Mouse (Mus musculus): ENCODE results near the gene Gm28035. TPM values are rescaled to one million over a fixed set of nuclear protein-coding genes. Genes with fewer than 3 reads are reported as not detected.

Gm28035 gene
- total RNA-seq, 2 experiments from 2014 or later, result 11.3 to 15.1 TPM

- intact Hi-C loops (cut with DNase I), result no loop called here
- no peak overlapping the region for H3K4me3 ChIP-seq
- TF ChIP-seq CTCF (IDR thresholded peaks at IDR 0.05), result no peak
- no peak for DNase-seq (ENCODE audit: extremely low spot score in 1 of 2, low spot score in 2 of 2)
- no peak overlapping the region for H3K27ac ChIP-seq
Measured at GRCm38 (mm10) chr2:30325296-30325695, 84.9 kb downstream of the Gm28035 start.

DNA sequence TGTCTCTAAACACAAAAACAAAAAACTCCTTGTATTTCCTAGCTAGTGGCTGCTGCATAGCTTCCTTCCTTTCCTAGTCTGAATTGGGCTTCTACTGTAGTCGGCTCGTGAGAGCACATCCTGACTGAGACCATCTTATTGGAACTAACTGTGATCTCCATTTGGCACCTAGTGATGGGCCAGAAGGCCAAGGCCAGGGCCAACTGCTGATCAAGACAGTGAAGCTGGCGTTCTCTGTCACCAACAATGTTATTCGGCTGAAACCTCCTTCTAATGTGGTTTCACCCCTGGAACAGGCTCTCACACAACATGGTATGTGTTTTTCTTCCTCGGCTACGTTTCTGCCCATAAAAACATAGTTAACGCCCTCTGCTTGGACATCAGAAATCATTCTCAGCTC is 86.9 kb downstream of the Gm28035 start:
- intact Hi-C loops (cut with DNase I), result no loop called here
- no peak for DNase-seq (ENCODE audit: extremely low spot score in 1 of 2, low spot score in 2 of 2)
- TF ChIP-seq CTCF (IDR thresholded peaks at IDR 0.05), result no peak
- no peak overlapping the region for H3K4me3 ChIP-seq
- H3K27ac ChIP-seq, result no peak overlapping the region

GRCm38 (mm10) chr2:30328791-30329190 is 88.4 kb downstream of the Gm28035 start:
- no peak for TF ChIP-seq CTCF (IDR thresholded peaks at IDR 0.05)
- intact Hi-C loops (cut with DNase I), result no loop called here
- no peak for DNase-seq (ENCODE audit: extremely low spot score in 1 of 2, low spot score in 2 of 2)
- no peak overlapping the region for H3K27ac ChIP-seq
- H3K4me3 ChIP-seq, result no peak overlapping the region

Other genes with a start within 250 kb of the Gm28035 start
- 10 to 100 TPM; 40.7 to 41.0 TPM for gene Wdr34, start 191.7 kb upstream of the Gm28035 start, total RNA-seq (2021)
- 100 to 1,000 TPM; 191 to 192 TPM for gene Set, start 183.2 kb upstream of the Gm28035 start, total RNA-seq (2021)
- 1 to 10 TPM; 2.9 to 3.6 TPM for gene Pkn3, start 162.9 kb upstream of the Gm28035 start, total RNA-seq (2021)
- gene Zdhhc12, start 146.9 kb upstream of the Gm28035 start, total RNA-seq (2021), result 1 to 10 TPM; 5.4 to 7.0 TPM
- 100 to 1,000 TPM; 163 to 171 TPM for gene Zer1, start 116.0 kb upstream of the Gm28035 start, total RNA-seq (2021)
- 10 to 100 TPM; 49.6 to 53.3 TPM for gene Tbc1d13, start 106.8 kb upstream of the Gm28035 start, total RNA-seq (2021)
- gene Endog, start 69.1 kb upstream of the Gm28035 start, total RNA-seq (2021), result 10 to 100 TPM; 20.9 to 21.4 TPM
- gene Spout1, start 62.1 kb upstream of the Gm28035 start, total RNA-seq (2021), result 10 to 100 TPM; 36.6 to 38.4 TPM
- gene Kyat1, start 34.7 kb upstream of the Gm28035 start, total RNA-seq (2021), result 10 to 100 TPM; 14.3 to 15.2 TPM
- gene Lrrc8a, start 2.9 kb upstream of the Gm28035 start, total RNA-seq (2021), result 10 to 100 TPM; 60.8 to 62.0 TPM
- 10 to 100 TPM; 21.7 to 27.3 TPM for gene Phyhd1, start 25.6 kb downstream of the Gm28035 start, total RNA-seq (2021)
- not detected for gene Gm28038, start 40.5 kb downstream of the Gm28035 start, total RNA-seq (2021)
- gene Dolk, start 45.8 kb downstream of the Gm28035 start, total RNA-seq (2021), result 10 to 100 TPM; 22.3 to 25.2 TPM
- 10 to 100 TPM; 21.8 to 23.5 TPM for gene Nup188, start 45.8 kb downstream of the Gm28035 start, total RNA-seq (2021)
- gene Sh3glb2, start 118.8 kb downstream of the Gm28035 start, total RNA-seq (2021), result 100 to 1,000 TPM; 291 to 312 TPM
- 100 to 1,000 TPM; 120 to 138 TPM for gene Miga2, start 123.7 kb downstream of the Gm28035 start, total RNA-seq (2021)
- gene Dolpp1, start 151.7 kb downstream of the Gm28035 start, total RNA-seq (2021), result 10 to 100 TPM; 25.8 to 26.8 TPM
- gene Crat, start 175.2 kb downstream of the Gm28035 start, total RNA-seq (2021), result 10 to 100 TPM; 56.5 to 58.2 TPM
- 100 to 1,000 TPM; 177 to 178 TPM for gene Ptpa, start 175.5 kb downstream of the Gm28035 start, total RNA-seq (2021)
- 10 to 100 TPM; 20.9 to 25.3 TPM for gene Ier5l, start 233.7 kb downstream of the Gm28035 start, total RNA-seq (2021)